Mouse (Mus musculus): ENCODE results near the gene Flt3l. TPM values are rescaled to one million over a fixed set of nuclear protein-coding genes. Genes with fewer than 3 reads are reported as not detected.

Gene Flt3l
- polyA plus RNA-seq, 1 experiment, result 7.2 TPM

DNA sequence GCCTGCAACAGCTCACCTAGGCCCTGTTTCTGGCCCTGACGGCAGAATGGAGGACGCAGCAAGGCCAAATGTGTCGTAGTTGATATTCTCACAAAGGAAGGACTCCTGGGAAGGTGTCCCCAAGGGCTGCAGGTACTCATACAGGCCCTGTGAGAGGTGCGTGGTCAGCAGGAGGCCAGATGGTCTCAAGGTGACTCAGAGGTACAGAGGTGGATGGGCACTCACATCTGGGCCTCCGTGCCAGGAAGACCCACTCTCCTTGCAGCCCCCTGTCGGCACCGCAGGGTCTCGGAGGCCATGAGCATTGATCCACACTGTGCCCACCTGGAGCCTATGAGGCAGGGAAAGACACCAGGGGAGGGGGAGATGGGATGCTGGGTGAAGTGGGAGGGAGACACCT, 9.2 kb upstream of the Flt3l start:
- no peak overlapping the region for H3ac ChIP-seq (ENCODE audit: control insufficient read depth, insufficient read length)
- peaks cover 4% of the 10 kb centered on the region for H3K36me3 ChIP-seq (ENCODE audit: control insufficient read depth, insufficient read depth)
- H3K4me3 ChIP-seq, result no peak overlapping the region
- H3K4me2 ChIP-seq (ENCODE audit: low read depth), result no peak overlapping the region
- H3K79me2 ChIP-seq (ENCODE audit: control insufficient read depth, insufficient read depth), result no peaks in the 10 kb centered on the region
- TF ChIP-seq POLR2A (IDR thresholded peaks at IDR 0.05; ENCODE audit: insufficient read length, low read depth) (no peak), CEBPB (IDR thresholded peaks at IDR 0.05; ENCODE audit: insufficient read depth, poor library complexity, severe bottlenecking) (no peak), MYOG (IDR thresholded peaks at IDR 0.05; ENCODE audit: control insufficient read depth in 1 of 3, insufficient read depth in 1 of 3, insufficient read length in 2 of 3, low read depth in 2 of 3) (no peak)
- H3K27me3 ChIP-seq (ENCODE audit: control insufficient read depth, insufficient read depth, insufficient read length), result no peaks in the 10 kb centered on the region

DNA sequence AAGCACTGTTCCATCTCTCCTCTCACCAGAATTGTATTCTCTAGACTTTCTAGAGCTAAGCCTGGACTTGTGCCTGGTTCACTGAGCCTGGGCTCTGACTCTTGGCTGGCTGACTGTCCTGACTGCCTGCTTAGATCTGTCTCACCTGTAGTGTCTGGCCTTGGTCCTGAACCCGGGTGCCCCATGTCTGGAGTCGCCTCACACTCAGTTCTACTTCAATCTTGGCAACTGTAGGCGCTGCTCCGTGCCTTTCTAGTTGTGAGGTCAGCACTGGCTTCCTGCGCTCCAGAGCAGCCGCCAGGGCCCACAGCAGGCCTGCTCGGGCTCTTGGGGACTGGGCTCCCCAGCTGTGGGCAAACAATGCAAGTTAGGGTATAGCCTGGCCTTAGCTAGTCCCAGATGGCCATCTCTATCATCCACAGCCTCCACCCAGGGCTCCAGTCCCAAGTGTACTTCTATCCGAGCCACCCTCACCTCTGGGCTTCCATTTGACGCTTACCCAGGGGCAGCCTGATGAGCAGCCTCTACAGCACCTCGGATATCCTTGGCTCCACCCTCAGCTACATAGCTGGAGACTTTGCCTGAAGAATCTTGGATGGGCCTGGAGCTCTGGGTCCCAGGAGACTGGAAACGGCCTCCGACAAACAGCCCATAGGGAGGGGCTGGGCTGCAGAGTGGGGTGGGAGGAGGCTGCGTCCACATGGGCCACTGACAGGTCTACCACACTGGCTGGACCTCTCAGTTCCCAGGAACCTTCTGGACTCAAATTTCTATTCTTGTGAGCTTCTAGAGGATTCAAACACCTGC, 8.3 kb upstream of the Flt3l start:
- Histone ChIP-seq H3ac (ENCODE audit: control insufficient read depth, insufficient read length) (no peak overlapping the region), H3K4me2 (ENCODE audit: low read depth) (no peak overlapping the region), H3K36me3 (ENCODE audit: control insufficient read depth, insufficient read depth) (peaks cover 4% of the 10 kb centered on the region), H3K79me2 (ENCODE audit: control insufficient read depth, insufficient read depth) (no peaks in the 10 kb centered on the region), H3K4me3 (no peak overlapping the region), H3K27me3 (ENCODE audit: control insufficient read depth, insufficient read depth, insufficient read length) (no peaks in the 10 kb centered on the region)
- no peak for TF ChIP-seq CEBPB (IDR thresholded peaks at IDR 0.05; ENCODE audit: insufficient read depth, poor library complexity, severe bottlenecking)
- no peak for TF ChIP-seq MYOG (IDR thresholded peaks at IDR 0.05; ENCODE audit: control insufficient read depth in 1 of 3, insufficient read depth in 1 of 3, insufficient read length in 2 of 3, low read depth in 2 of 3)
- no peak for TF ChIP-seq MAX (IDR thresholded peaks at IDR 0.05; ENCODE audit: low read depth)

DNA sequence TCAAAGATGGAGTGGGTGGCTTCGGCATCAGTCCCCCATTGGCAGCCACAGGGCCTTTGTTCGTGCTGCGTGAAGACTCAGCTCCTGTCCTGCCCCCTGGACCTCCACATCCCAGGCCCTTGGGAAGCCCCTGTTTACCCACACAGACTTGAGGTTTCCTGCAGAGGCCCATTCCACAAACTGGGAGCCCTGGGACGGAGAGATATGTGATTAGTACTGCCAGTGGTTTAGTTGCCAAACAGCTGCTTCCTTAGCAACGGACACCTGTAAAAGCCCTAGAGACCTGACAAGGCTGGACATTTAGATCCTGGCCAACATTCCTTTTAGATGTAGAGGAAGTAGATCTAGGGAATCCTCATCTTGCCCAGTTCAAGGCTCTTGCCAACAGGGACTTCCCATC, 5.7 kb upstream of the Flt3l start:
- peaks cover 4% of the 10 kb centered on the region for H3K36me3 ChIP-seq (ENCODE audit: control insufficient read depth, insufficient read depth)
- TF ChIP-seq TCF12 (IDR thresholded peaks at IDR 0.05; ENCODE audit: insufficient read depth, poor library complexity, severe bottlenecking), result no peak
- no peak for TF ChIP-seq POLR2AphosphoS2 (IDR thresholded peaks at IDR 0.05; ENCODE audit: insufficient read length, low read depth)
- no peak for TF ChIP-seq MAX (IDR thresholded peaks at IDR 0.05; ENCODE audit: low read depth)
- no peak for TF ChIP-seq E2F4 (IDR thresholded peaks at IDR 0.05; ENCODE audit: insufficient read depth)
- TF ChIP-seq REST (IDR thresholded peaks at IDR 0.05; ENCODE audit: insufficient read depth, insufficient read length), result no peak
- H3K4me3 ChIP-seq, result no peak overlapping the region
- no peak overlapping the region for H3K4me2 ChIP-seq (ENCODE audit: low read depth)
- no peaks in the 10 kb centered on the region for H3K79me2 ChIP-seq (ENCODE audit: control insufficient read depth, insufficient read depth)
- no peak overlapping the region for H3ac ChIP-seq (ENCODE audit: control insufficient read depth, insufficient read length)
- no peaks in the 10 kb centered on the region for H3K27me3 ChIP-seq (ENCODE audit: control insufficient read depth, insufficient read depth, insufficient read length)

DNA sequence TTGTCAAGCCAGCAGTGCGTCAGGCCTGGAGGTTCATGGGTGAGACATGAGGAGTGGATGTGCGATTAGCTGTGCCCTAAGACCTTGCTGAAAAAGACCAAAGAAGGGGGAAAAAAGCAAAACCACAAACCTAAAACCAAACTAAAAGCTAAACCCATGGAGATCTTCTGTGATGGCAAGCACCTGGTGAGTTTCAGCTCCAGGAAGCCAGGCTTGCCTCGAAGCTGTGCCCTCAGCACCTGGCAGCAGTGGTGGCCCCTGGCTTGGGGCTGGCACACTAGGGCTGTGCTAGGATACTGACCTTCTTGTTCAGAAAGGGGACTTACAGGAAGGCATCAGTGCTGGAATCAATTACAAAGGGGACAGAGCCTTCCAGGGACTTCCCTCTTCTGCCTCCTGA, 5.1 kb upstream of the Flt3l start:
- Histone ChIP-seq H3K27me3 (ENCODE audit: control insufficient read depth, insufficient read depth, insufficient read length) (no peaks in the 10 kb centered on the region), H3ac (ENCODE audit: control insufficient read depth, insufficient read length) (no peak overlapping the region), H3K36me3 (ENCODE audit: control insufficient read depth, insufficient read depth) (peaks cover 4% of the 10 kb centered on the region), H3K4me2 (ENCODE audit: low read depth) (no peak overlapping the region), H3K4me3 (no peak overlapping the region), H3K79me2 (ENCODE audit: control insufficient read depth, insufficient read depth) (no peaks in the 10 kb centered on the region)
- TF ChIP-seq MAX (IDR thresholded peaks at IDR 0.05; ENCODE audit: low read depth) (no peak), TCF12 (IDR thresholded peaks at IDR 0.05; ENCODE audit: insufficient read depth, poor library complexity, severe bottlenecking) (no peak), POLR2AphosphoS2 (IDR thresholded peaks at IDR 0.05; ENCODE audit: insufficient read length, low read depth) (no peak), USF1 (IDR thresholded peaks at IDR 0.05; ENCODE audit: low read depth) (no peak), POLR2A (IDR thresholded peaks at IDR 0.05; ENCODE audit: insufficient read length, low read depth) (no peak), MYOD1 (IDR thresholded peaks at IDR 0.05; ENCODE audit: control insufficient read depth in 1 of 3, insufficient read length in 2 of 3, low read depth in 2 of 3) (no peak), REST (IDR thresholded peaks at IDR 0.05; ENCODE audit: insufficient read depth, insufficient read length) (no peak), E2F4 (IDR thresholded peaks at IDR 0.05; ENCODE audit: insufficient read depth) (no peak), CEBPB (IDR thresholded peaks at IDR 0.05; ENCODE audit: insufficient read depth, poor library complexity, severe bottlenecking) (no peak), SRF (IDR thresholded peaks at IDR 0.05; ENCODE audit: control insufficient read depth, insufficient read length, low read depth) (no peak), TCF3 (IDR thresholded peaks at IDR 0.05; ENCODE audit: insufficient read length, low read depth) (no peak), MYOG (IDR thresholded peaks at IDR 0.05; ENCODE audit: control insufficient read depth in 1 of 3, insufficient read depth in 1 of 3, insufficient read length in 2 of 3, low read depth in 2 of 3) (no peak)

DNA sequence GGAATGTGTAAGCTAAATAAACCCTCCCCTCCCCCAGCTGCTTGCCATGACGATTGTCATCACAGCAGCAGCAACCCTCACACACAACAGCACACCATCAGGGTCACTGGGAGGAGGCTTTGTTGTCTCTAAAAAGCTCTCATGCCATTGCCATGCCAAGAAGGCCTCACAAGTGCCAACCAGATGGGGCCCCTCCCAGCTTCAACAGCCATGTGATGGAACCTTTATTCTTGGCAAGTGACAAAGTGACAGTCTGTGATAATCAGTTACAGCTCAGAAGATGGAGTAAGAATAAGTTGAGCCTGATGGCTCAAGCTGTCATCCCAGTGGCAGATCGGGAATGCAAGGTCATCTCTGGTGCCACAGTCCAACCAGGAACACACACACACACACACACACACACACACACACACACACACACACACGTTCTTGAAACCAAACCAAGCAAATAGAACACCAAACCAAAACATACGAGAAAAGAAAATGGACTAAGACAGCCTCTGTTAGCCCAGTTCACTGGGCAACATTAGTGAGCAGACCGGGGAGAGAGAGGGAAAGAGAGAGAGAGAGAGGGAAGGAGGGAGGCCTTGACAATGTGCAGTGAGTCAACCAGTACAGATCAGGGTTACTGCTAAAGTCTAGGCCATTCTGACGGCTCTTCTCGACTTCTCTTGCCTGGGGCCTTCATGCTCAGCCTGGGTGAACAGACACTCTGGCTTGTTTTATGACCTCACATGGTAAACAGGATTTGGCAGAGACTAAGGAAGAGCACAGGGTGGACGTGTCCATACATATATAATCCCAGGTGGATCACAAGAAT, 3.9 kb upstream of the Flt3l start:
- H3K79me2 ChIP-seq (ENCODE audit: control insufficient read depth, insufficient read depth), result no peaks in the 10 kb centered on the region
- no peak for TF ChIP-seq USF1 (IDR thresholded peaks at IDR 0.05; ENCODE audit: low read depth)
- TF ChIP-seq E2F4 (IDR thresholded peaks at IDR 0.05; ENCODE audit: insufficient read depth), result no peak
- TF ChIP-seq MAX (IDR thresholded peaks at IDR 0.05; ENCODE audit: low read depth), result no peak
- no peak for TF ChIP-seq MYOG (IDR thresholded peaks at IDR 0.05; ENCODE audit: control insufficient read depth in 1 of 3, insufficient read depth in 1 of 3, insufficient read length in 2 of 3, low read depth in 2 of 3)
- no peak for TF ChIP-seq TCF12 (IDR thresholded peaks at IDR 0.05; ENCODE audit: insufficient read depth, poor library complexity, severe bottlenecking)
- no peak for TF ChIP-seq CEBPB (IDR thresholded peaks at IDR 0.05; ENCODE audit: insufficient read depth, poor library complexity, severe bottlenecking)
- TF ChIP-seq TCF3 (IDR thresholded peaks at IDR 0.05; ENCODE audit: insufficient read length, low read depth), result no peak
- no peak for TF ChIP-seq MYOD1 (IDR thresholded peaks at IDR 0.05; ENCODE audit: control insufficient read depth in 1 of 3, insufficient read length in 2 of 3, low read depth in 2 of 3)
- no peak for TF ChIP-seq POLR2AphosphoS2 (IDR thresholded peaks at IDR 0.05; ENCODE audit: insufficient read length, low read depth)
- peaks cover 4% of the 10 kb centered on the region for H3K36me3 ChIP-seq (ENCODE audit: control insufficient read depth, insufficient read depth)
- no peak overlapping the region for H3K4me2 ChIP-seq (ENCODE audit: low read depth)
- H3ac ChIP-seq (ENCODE audit: control insufficient read depth, insufficient read length), result no peak overlapping the region
- H3K27me3 ChIP-seq (ENCODE audit: control insufficient read depth, insufficient read depth, insufficient read length), result no peaks in the 10 kb centered on the region
- no peak overlapping the region for H3K4me3 ChIP-seq

All from myocyte (in vitro differentiated cells).